Mouse (Mus musculus) G1E (cell line): ENCODE measurements around the gene Kcnq1. TPM values are rescaled to one million over a fixed set of nuclear protein-coding genes. Genes with fewer than 3 reads are reported as not detected.

Experiments used
- ATAC-seq: 2 replicates; pipeline ENCODE4 v1.8.0; 2016; ENCODE audit warnings: mild to moderate bottlenecking; ENCODE audit not compliant: insufficient number of reproducible peaks, poor library complexity, low FRiP score, severe bottlenecking; ENCODE audit errors: extremely low read depth
- DNase-seq: peaks from one replicate; pipeline ENCODE4 v3.0.0; 2012; ENCODE audit warnings: low spot score
- H3K27me3 ChIP-seq: 2 replicates; pipeline ENCODE4 v1.6.1; 2012; ENCODE audit warnings: mild to moderate bottlenecking, low read length, inconsistent platforms; ENCODE audit not compliant: insufficient read depth
- H3K36me3 ChIP-seq: replicated peaks from 2 replicates; pipeline ENCODE3; 2012; ENCODE audit warnings: mild to moderate bottlenecking, inconsistent platforms
- H3K4me1 ChIP-seq: 2 replicates; pipeline ENCODE4 v1.6.1; 2012; ENCODE audit warnings: low read depth, low read length, inconsistent platforms, mixed read lengths; ENCODE audit not compliant: insufficient read depth
- H3K4me3 ChIP-seq: 2 replicates; pipeline ENCODE4 v1.5.1; 2012; ENCODE audit warnings: low read depth, mild to moderate bottlenecking, inconsistent platforms, low read length, moderate library complexity, mixed read lengths
- H3K9me3 ChIP-seq: replicated peaks from 2 replicates; pipeline ENCODE4 v1.6.1; 2012; ENCODE audit warnings: inconsistent platforms
- CTCF ChIP-seq: IDR thresholded peaks from 2 replicates; pipeline ENCODE4 v1.5.1; 2012; ENCODE audit warnings: low read depth, low read length, inconsistent platforms, mixed read lengths
- GATA1 ChIP-seq: IDR thresholded peaks from 2 replicates; pipeline ENCODE4 v1.6.1; 2012; ENCODE audit warnings: borderline replicate concordance, low read length, inconsistent platforms, mixed read lengths
- GATA2 ChIP-seq: IDR thresholded peaks from 2 replicates; pipeline ENCODE4 v1.6.1; 2012; ENCODE audit warnings: low read depth, low read length, inconsistent platforms, borderline replicate concordance
- POLR2AphosphoS5 ChIP-seq: IDR thresholded peaks from 2 replicates; pipeline ENCODE4 v1.6.1; 2012; ENCODE audit warnings: low read depth, low read length, inconsistent platforms; ENCODE audit not compliant: insufficient replicate concordance
- TAL1 ChIP-seq: conservative IDR thresholded peaks from 2 replicates; pipeline ENCODE4 v1.6.1; 2012; ENCODE audit warnings: low read depth, low read length, inconsistent platforms, mixed read lengths
- polyA plus RNA-seq: library from polyadenylated mRNA; stranded (reverse); fragments of >175 nt; gene quantifications from 2 replicates; pipeline ENCODE4 v1.2.3, GENCODE M21; 2012
- total RNA-seq, 2 experiments: library from RNA; stranded (forward) in 1 of 2; stranded (reverse) in 1 of 2; fragments of 200-1000 nt in 1 of 2; fragments of >200 nt in 1 of 2; fragmentation: Nextera tagmentation in 1 of 2; gene quantifications; 2 replicates each; pipeline ENCODE4 v1.2.3; 2014 to 2017

Kcnq1 gene
- total and polyA plus RNA-seq, 3 experiments = not detected

- H3K9me3 ChIP-seq = no peaks in the 10 kb centered on the region
- no peak for TF ChIP-seq TAL1
- TF ChIP-seq GATA1 = no peak
- TF ChIP-seq GATA2 = no peak
- no peak for TF ChIP-seq CTCF
- no peak for TF ChIP-seq POLR2AphosphoS5
- peaks cover 38% of the 10 kb centered on the region for H3K27me3 ChIP-seq
- no peaks in the 10 kb centered on the region for H3K36me3 ChIP-seq
- ATAC-seq (no peak), DNase-seq (no peak)
- no peaks in the 10 kb centered on the region for H3K4me1 ChIP-seq
- no peak overlapping the region for H3K4me3 ChIP-seq
Observed at GRCm38 (mm10) chr7:143139932-143140331, 33.8 kb downstream of the Kcnq1 start.

DNA sequence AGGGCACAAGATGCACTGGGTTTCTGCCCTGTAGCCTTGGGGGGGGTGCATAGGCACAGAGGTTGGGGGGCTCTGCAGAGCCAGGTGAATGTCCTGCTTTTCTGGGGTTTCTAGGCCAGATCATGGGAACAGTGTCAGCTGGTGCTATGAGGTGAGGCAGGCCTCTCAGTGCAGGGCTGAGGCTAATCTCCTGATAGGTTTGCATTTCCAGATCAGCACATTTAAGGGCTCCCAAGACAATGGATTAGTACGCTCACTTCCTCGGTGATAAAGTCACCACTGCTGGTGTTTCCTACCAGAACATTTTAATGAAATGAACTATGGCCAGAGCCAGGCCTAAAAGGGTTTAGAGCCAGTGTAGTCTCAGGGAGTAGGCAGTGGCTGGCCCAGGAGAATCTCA, 36.5 kb downstream of the Kcnq1 start:
- Histone ChIP-seq H3K4me1 (no peaks in the 10 kb centered on the region), H3K9me3 (no peaks in the 10 kb centered on the region), H3K36me3 (no peaks in the 10 kb centered on the region), H3K4me3 (no peak overlapping the region), H3K27me3 (peaks cover 44% of the 10 kb centered on the region)
- TF ChIP-seq CTCF (no peak), GATA2 (no peak)
- no peak for DNase-seq
- ATAC-seq = no peak

GRCm38 (mm10) chr7:143147015-143147414, 40.9 kb downstream of the Kcnq1 start:
- H3K9me3 ChIP-seq = no peaks in the 10 kb centered on the region
- no peak for TF ChIP-seq GATA2
- TF ChIP-seq CTCF = no peak
- H3K27me3 ChIP-seq = peaks cover 37% of the 10 kb centered on the region
- H3K4me1 ChIP-seq = no peaks in the 10 kb centered on the region
- DNase-seq (no peak), ATAC-seq (no peak)
- no peak overlapping the region for H3K4me3 ChIP-seq
- H3K36me3 ChIP-seq = no peaks in the 10 kb centered on the region

GRCm38 (mm10) chr7:143151171-143151570, 45.0 kb downstream of the Kcnq1 start:
- Histone ChIP-seq H3K4me3 (no peak overlapping the region), H3K4me1 (peaks cover 7% of the 10 kb centered on the region), H3K9me3 (no peaks in the 10 kb centered on the region), H3K36me3 (no peaks in the 10 kb centered on the region), H3K27me3 (peaks cover 38% of the 10 kb centered on the region)
- DNase-seq (peak; percentile 19), ATAC-seq (no peak)
- TF ChIP-seq CTCF (peak; percentile 2; the same call in 1 of the 2 replicates), TAL1 (no peak)

DNA sequence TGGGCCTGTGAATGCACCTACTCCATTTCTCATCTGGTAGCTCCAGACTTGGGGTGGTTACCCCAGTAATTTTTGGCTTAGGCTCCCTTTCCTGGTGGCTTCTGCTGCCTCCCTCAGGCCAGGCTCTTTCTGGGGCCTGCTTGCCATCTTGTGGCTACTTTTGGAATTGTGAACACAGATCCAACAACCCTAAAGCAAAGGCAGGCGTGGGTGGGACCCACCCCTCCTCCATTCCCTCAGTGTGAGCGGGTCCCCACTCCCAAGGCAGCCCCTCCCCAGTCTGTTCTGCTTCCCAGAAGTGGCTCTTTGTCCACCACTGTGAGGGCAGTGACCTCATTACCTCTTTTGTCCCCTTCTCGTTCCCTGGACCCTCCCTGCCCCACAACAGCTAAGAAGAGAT, 46.2 kb downstream of the Kcnq1 start:
- H3K9me3 ChIP-seq = no peaks in the 10 kb centered on the region
- ATAC-seq (no peak), DNase-seq (no peak)
- H3K4me1 ChIP-seq = peaks cover 7% of the 10 kb centered on the region
- TF ChIP-seq POLR2AphosphoS5 = no peak
- TF ChIP-seq GATA1 = no peak
- no peak for TF ChIP-seq TAL1
- no peak for TF ChIP-seq CTCF
- no peak for TF ChIP-seq GATA2
- H3K36me3 ChIP-seq = no peaks in the 10 kb centered on the region
- H3K27me3 ChIP-seq = peaks cover 29% of the 10 kb centered on the region
- no peak overlapping the region for H3K4me3 ChIP-seq

- no peaks in the 10 kb centered on the region for H3K36me3 ChIP-seq
- H3K27me3 ChIP-seq = peaks cover 29% of the 10 kb centered on the region
- peaks cover 7% of the 10 kb centered on the region for H3K4me1 ChIP-seq
- H3K9me3 ChIP-seq = no peaks in the 10 kb centered on the region
- no peak for ATAC-seq
- no peak for TF ChIP-seq CTCF
- H3K4me3 ChIP-seq = no peak overlapping the region; the same call in 1 of the 2 replicates
- DNase-seq = peak; percentile 49
Observed at GRCm38 (mm10) chr7:143153915-143154373, 47.8 kb downstream of the Kcnq1 start.

DNA sequence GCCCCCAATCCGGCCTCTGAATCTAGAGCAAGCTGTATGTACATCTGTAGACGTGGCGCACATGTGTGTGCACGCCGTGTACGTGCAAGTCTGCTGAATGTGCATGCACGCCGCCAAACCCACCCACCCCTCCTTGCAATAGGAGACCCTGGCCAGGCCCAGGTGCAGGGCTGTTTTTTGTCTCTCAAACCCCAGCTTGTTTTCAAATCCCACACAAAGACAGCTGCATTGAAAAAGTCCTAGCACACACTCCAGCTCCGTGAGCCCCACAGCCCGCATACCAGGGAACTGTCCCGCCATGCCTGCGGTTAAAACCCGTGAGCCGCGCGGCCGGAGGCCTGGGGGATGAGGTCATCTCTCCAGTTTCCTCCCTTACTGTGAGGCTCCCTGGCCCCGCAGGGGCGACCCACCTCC, 48.3 kb downstream of the Kcnq1 start:
- no peak for ATAC-seq

More for the DNA sequence above, 48.3 kb downstream of the Kcnq1 start:
- Histone ChIP-seq H3K4me3 (no peak overlapping the region), H3K27me3 (peaks cover 25% of the 10 kb centered on the region), H3K36me3 (no peaks in the 10 kb centered on the region), H3K4me1 (peaks cover 7% of the 10 kb centered on the region), H3K9me3 (no peaks in the 10 kb centered on the region)
- TF ChIP-seq TAL1 (no peak), GATA1 (no peak), CTCF (no peak), GATA2 (no peak), POLR2AphosphoS5 (no peak)
- DNase-seq = no peak
